Mouse (Mus musculus) cortical plate, adult 2 months (tissue): Measurements from ENCODE around the gene Ltc4s.

Source experiments
- CTCF ChIP-seq: fragments of 200-500 bp; IDR thresholded peaks from 2 replicates; pipeline ENCODE4 v1.5.1; 2011; ENCODE audit warnings: mild to moderate bottlenecking, control low read depth, low read length; ENCODE audit not compliant: insufficient read depth; ENCODE audit errors: extremely low read depth
- POLR2A ChIP-seq: fragments of 200-500 bp; IDR thresholded peaks from 2 replicates; pipeline ENCODE4 v1.6.1; 2011; ENCODE audit warnings: mild to moderate bottlenecking, low read length, control low read depth; ENCODE audit not compliant: insufficient read depth; ENCODE audit errors: extremely low read depth

DNA sequence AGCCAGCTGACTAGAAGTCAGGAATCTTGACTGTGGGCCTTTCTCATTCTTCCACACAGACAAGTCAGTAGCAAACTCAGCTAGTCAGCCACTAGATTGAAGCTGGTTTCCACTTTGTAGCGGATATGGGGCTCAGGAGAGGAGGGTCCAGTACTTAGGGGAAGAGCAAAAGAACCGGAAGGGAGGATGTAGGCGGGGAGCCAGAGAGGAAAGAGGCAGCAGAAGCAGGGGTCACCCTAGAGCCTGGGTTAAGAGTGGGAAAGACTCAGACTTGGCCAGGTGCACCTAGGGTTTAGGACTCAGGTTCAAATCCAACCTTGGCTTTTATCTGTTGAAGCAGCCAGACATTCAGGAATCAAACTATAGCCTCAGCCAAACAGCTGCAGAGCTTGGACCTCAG lies 11.2 kb downstream of the Ltc4s start:
- TF ChIP-seq CTCF (no peak), POLR2A (no peak)
